Mouse (Mus musculus) stomach, embryonic 16.5 days (tissue): Measurements from ENCODE around the gene Ube2g2. TPM values are rescaled to one million over a fixed set of nuclear protein-coding genes. Genes with fewer than 3 reads are reported as not detected.

ENCODE experiments used
- ATAC-seq: fragments of 200-750 bp; cut with Nextera tagmentation; 2 replicates; pipeline ENCODE4 v1.8.0; 2017; ENCODE audit warnings: moderate number of reproducible peaks, moderate TSS enrichment; ENCODE audit not compliant: insufficient read depth, low FRiP score
- H3K27ac ChIP-seq: fragments of 300-500 bp; sonication (generic); 2 replicates; pipeline ENCODE4 v1.5.1; 2014; ENCODE audit warnings: low read length
- H3K27me3 ChIP-seq: fragments of 300-500 bp; sonication (generic); 2 replicates; pipeline ENCODE4 v1.6.1; 2014; ENCODE audit warnings: low read length, control low read depth, mixed read lengths; ENCODE audit not compliant: control insufficient read depth, insufficient read depth
- H3K36me3 ChIP-seq: fragments of 300-500 bp; sonication (generic); 2 replicates; pipeline ENCODE4 v1.6.1; 2014; ENCODE audit warnings: low read length; ENCODE audit not compliant: control insufficient read depth, insufficient read depth
- H3K4me1 ChIP-seq: fragments of 300-500 bp; sonication (generic); 2 replicates; pipeline ENCODE4 v1.6.1; 2014; ENCODE audit warnings: low read length, control low read depth, mixed read lengths; ENCODE audit not compliant: control insufficient read depth, insufficient read depth
- H3K4me2 ChIP-seq: fragments of 300-500 bp; sonication (generic); 2 replicates; pipeline ENCODE4 v1.6.1; 2014; ENCODE audit warnings: low read depth, low read length, mixed read lengths
- H3K4me3 ChIP-seq: fragments of 300-500 bp; sonication (generic); replicated peaks from 2 replicates; pipeline ENCODE4 v1.5.1; 2014; ENCODE audit warnings: mild to moderate bottlenecking, low read length
- H3K9ac ChIP-seq: fragments of 300-500 bp; sonication (generic); 2 replicates; pipeline ENCODE4 v1.6.1; 2014; ENCODE audit warnings: low read length
- H3K9me3 ChIP-seq: fragments of 300-500 bp; sonication (generic); replicated peaks from 2 replicates; pipeline ENCODE4 v1.6.1; 2016; ENCODE audit warnings: low read length, control low read depth; ENCODE audit not compliant: control insufficient read depth
- WGBS: fragments of 180-500 bp; shearing (Covaris S2); extraction: QIAGEN DNeasy Blood & Tissue Kit; methylation state at CpG from one replicate; pipeline ENCODE4 v1.1.7; 2014; 5-methylcytosine and 5-hydroxymethylcytosine counted together
- polyA plus RNA-seq: library from polyadenylated mRNA; unstranded; fragments of >200 nt; fragmentation: Nextera tagmentation; extraction: Ambion mirVana; gene quantifications from 2 replicates; pipeline ENCODE4 v1.2.1, GENCODE M21; 2015

Gene Ube2g2
- polyA plus RNA-seq, 1 experiment from 2014 or later, result 78.0 TPM

- H3K27ac ChIP-seq, result no peak overlapping the region
- no peak overlapping the region for H3K9ac ChIP-seq
- peaks cover 10% of the 10 kb centered on the region; the same call in 1 of the 2 replicates for H3K36me3 ChIP-seq
- H3K4me2 ChIP-seq, result no peak overlapping the region
- WGBS, result 67% methylated on average over 1 of the region's 1 CpGs
- no peaks in the 10 kb centered on the region for H3K9me3 ChIP-seq
- H3K27me3 ChIP-seq, result no peaks in the 10 kb centered on the region
- ATAC-seq, result no peak
- H3K4me1 ChIP-seq, result no peaks in the 10 kb centered on the region
- no peak overlapping the region for H3K4me3 ChIP-seq
Observed at GRCm38 (mm10) chr10:77647461-77647860, 25.4 kb downstream of the Ube2g2 start.

- Histone ChIP-seq H3K9me3 (no peaks in the 10 kb centered on the region), H3K4me3 (no peak overlapping the region), H3K27ac (no peak overlapping the region), H3K4me2 (no peak overlapping the region), H3K27me3 (no peaks in the 10 kb centered on the region), H3K4me1 (no peaks in the 10 kb centered on the region), H3K36me3 (peaks cover 10% of the 10 kb centered on the region; the same call in 1 of the 2 replicates), H3K9ac (no peak overlapping the region)
- no peak for ATAC-seq
- 76% methylated on average over 8 of the region's 8 CpGs for WGBS
Observed at GRCm38 (mm10) chr10:77647901-77648300, 25.8 kb downstream of the Ube2g2 start.

GRCm38 (mm10) chr10:77652046-77652445, 30.0 kb downstream of the Ube2g2 start:
- Histone ChIP-seq H3K9me3 (no peaks in the 10 kb centered on the region), H3K36me3 (no peaks in the 10 kb centered on the region), H3K27me3 (no peaks in the 10 kb centered on the region), H3K4me3 (no peak overlapping the region), H3K4me2 (no peak overlapping the region), H3K9ac (no peak overlapping the region), H3K27ac (no peak overlapping the region), H3K4me1 (no peaks in the 10 kb centered on the region)
- no peak for ATAC-seq
- 85% methylated on average over 9 of the region's 9 CpGs for WGBS

GRCm38 (mm10) chr10:77658286-77658994, 36.4 kb downstream of the Ube2g2 start:
- Histone ChIP-seq H3K36me3 (no peaks in the 10 kb centered on the region), H3K4me1 (peaks cover 6% of the 10 kb centered on the region; the same call in 1 of the 2 replicates), H3K9me3 (no peaks in the 10 kb centered on the region), H3K4me3 (no peak overlapping the region), H3K4me2 (no peak overlapping the region), H3K27ac (no peak overlapping the region), H3K27me3 (no peaks in the 10 kb centered on the region), H3K9ac (no peak overlapping the region)
- 0 out of 2 replicates have a peak, but pooled peaks have one; percentile 59 for ATAC-seq
- WGBS, result 52% methylated on average over 15 of the region's 15 CpGs

- Histone ChIP-seq H3K27me3 (no peaks in the 10 kb centered on the region), H3K4me1 (no peaks in the 10 kb centered on the region), H3K27ac (no peak overlapping the region), H3K4me2 (0 out of 2 replicates have a peak overlapping the region, but pooled peaks have one; percentile 15), H3K9ac (no peak overlapping the region), H3K4me3 (no peak overlapping the region), H3K9me3 (no peaks in the 10 kb centered on the region), H3K36me3 (no peaks in the 10 kb centered on the region)
- 40% methylated on average over 43 of the region's 43 CpGs for WGBS
- ATAC-seq, result no peak
Observed at GRCm38 (mm10) chr10:77663949-77664665, 42.0 kb downstream of the Ube2g2 start.

- Histone ChIP-seq H3K36me3 (no peaks in the 10 kb centered on the region), H3K27ac (no peak overlapping the region), H3K4me2 (no peak overlapping the region), H3K9me3 (no peaks in the 10 kb centered on the region), H3K27me3 (no peaks in the 10 kb centered on the region), H3K4me3 (no peak overlapping the region), H3K9ac (no peak overlapping the region), H3K4me1 (no peaks in the 10 kb centered on the region)
- 59% methylated on average over 8 of the region's 8 CpGs for WGBS
- ATAC-seq, result peak; percentile 27; the same call in 1 of the 2 replicates
Observed at GRCm38 (mm10) chr10:77666342-77666741, 44.3 kb downstream of the Ube2g2 start.

GRCm38 (mm10) chr10:77667402-77667801, 45.3 kb downstream of the Ube2g2 start:
- Histone ChIP-seq H3K27me3 (no peaks in the 10 kb centered on the region), H3K36me3 (no peaks in the 10 kb centered on the region), H3K4me2 (no peak overlapping the region), H3K4me1 (no peaks in the 10 kb centered on the region), H3K9ac (no peak overlapping the region), H3K4me3 (no peak overlapping the region), H3K9me3 (no peaks in the 10 kb centered on the region), H3K27ac (no peak overlapping the region)
- no peak for ATAC-seq
- WGBS, result 70% methylated on average over 4 of the region's 4 CpGs

- Histone ChIP-seq H3K4me1 (no peaks in the 10 kb centered on the region), H3K36me3 (no peaks in the 10 kb centered on the region), H3K9ac (no peak overlapping the region), H3K27me3 (no peaks in the 10 kb centered on the region), H3K4me2 (no peak overlapping the region), H3K4me3 (no peak overlapping the region), H3K9me3 (no peaks in the 10 kb centered on the region), H3K27ac (no peak overlapping the region)
- ATAC-seq, result no peak
- WGBS, result 71% methylated on average over 4 of the region's 4 CpGs
Observed at GRCm38 (mm10) chr10:77670710-77671109, 48.6 kb downstream of the Ube2g2 start.

- no peaks in the 10 kb centered on the region for H3K4me1 ChIP-seq
- H3K9me3 ChIP-seq, result no peaks in the 10 kb centered on the region
- H3K9ac ChIP-seq, result no peak overlapping the region
- no peak overlapping the region for H3K4me3 ChIP-seq
- no peak overlapping the region for H3K27ac ChIP-seq
- no peak overlapping the region for H3K4me2 ChIP-seq
- WGBS, result 28% methylated on average over 4 of the region's 4 CpGs
- no peaks in the 10 kb centered on the region for H3K36me3 ChIP-seq
- H3K27me3 ChIP-seq, result peaks cover 7% of the 10 kb centered on the region; the same call in 1 of the 2 replicates
- ATAC-seq, result no peak
Observed at GRCm38 (mm10) chr10:77671519-77671918, 49.4 kb downstream of the Ube2g2 start.
